Comparison of ENCODE assay signal across 25 mouse cellular contexts in genomic region chr11:114653664-114654063, GRCm38 (mm10).
"Had no signal": no experiment of that assay in that cellular context is flagged by ENCODE, and none has a peak within 500 bp of the region (broad histone marks: within the 10 kb centered on the region; RNA-seq: fewer than 3 reads in every experiment).

No protein-coding gene starts in this region.

- H3K27ac ChIP-seq: heart, adult 2 months; heart, embryonic 13.5 days; heart, embryonic 15.5 days; hindbrain, embryonic 10.5 days; intestine, embryonic 15.5 days; layer of hippocampus, adult 2 months; limb, embryonic 13.5 days; limb, embryonic 15.5 days; liver, embryonic 12.5 days; liver, embryonic 14.5 days had no signal

- DNase-seq: gastrocnemius, postnatal 14 days; gastrocnemius, postnatal 36 days; heart, adult 2 months; heart, postnatal 14 days; heart, postnatal 36 days; kidney, adult 18-20 months; kidney, adult 8-10 months; kidney, postnatal 10 days; kidney, postnatal 25 days; kidney, postnatal 4 days; left cerebral cortex, postnatal 4 days had no signal

- H3K4me3 ChIP-seq: heart, adult 2 months; heart, embryonic 13.5 days; heart, embryonic 15.5 days; hindbrain, embryonic 10.5 days; hindbrain, embryonic 12.5 days; intestine, embryonic 15.5 days; layer of hippocampus, adult 2 months; limb, embryonic 13.5 days; limb, embryonic 15.5 days; liver, embryonic 12.5 days had no signal

- H3K9me3 ChIP-seq: heart, embryonic 13.5 days; heart, embryonic 15.5 days; hindbrain, embryonic 10.5 days; hindbrain, embryonic 12.5 days; intestine, embryonic 15.5 days; limb, embryonic 13.5 days; limb, embryonic 15.5 days; liver, embryonic 12.5 days had no signal

- H3K4me2 ChIP-seq: heart, embryonic 13.5 days; heart, embryonic 15.5 days; hindbrain, embryonic 12.5 days; hindbrain, embryonic 14.5 days; intestine, embryonic 15.5 days; limb, embryonic 13.5 days; limb, embryonic 15.5 days; liver, embryonic 12.5 days had no signal

- H3K4me1 ChIP-seq: heart, embryonic 13.5 days; heart, embryonic 15.5 days; intestine, embryonic 15.5 days; limb, embryonic 13.5 days; liver, embryonic 12.5 days had no signal

- ATAC-seq: hindbrain, embryonic 16.5 days; inflammation-experienced regulatory T-cells, adult 6 months; intestine, embryonic 15.5 days; intestine, postnatal 0 days; liver, embryonic 12.5 days had no signal

- H3K36me3 ChIP-seq: heart, embryonic 13.5 days; heart, embryonic 15.5 days; hindbrain, embryonic 10.5 days; hindbrain, embryonic 12.5 days; intestine, embryonic 15.5 days; limb, embryonic 13.5 days; limb, embryonic 15.5 days; liver, embryonic 12.5 days had no signal

- H3K9ac ChIP-seq: heart, embryonic 13.5 days; heart, embryonic 15.5 days; hindbrain, embryonic 12.5 days; hindbrain, embryonic 14.5 days; intestine, embryonic 15.5 days; limb, embryonic 13.5 days; limb, embryonic 15.5 days; liver, embryonic 12.5 days; liver, embryonic 14.5 days had no signal
